Mouse (Mus musculus): Measurements from ENCODE around the gene Myom3.

- TF ChIP-seq CTCF (IDR thresholded peaks at IDR 0.05; ENCODE audit: low read depth, low read length) (no peak), POLR2A (IDR thresholded peaks at IDR 0.05; ENCODE audit: borderline replicate concordance, low read depth, low read length) (no peak)
Observed at GRCm38 (mm10) chr4:135733901-135734300, 25.6 kb upstream of the Myom3 start.

Data from bone marrow macrophage, adult 2 months (primary cell).